Mouse (Mus musculus) Muller cell, postnatal 12 days (primary cell): ENCODE measurements around the gene Fam193a.

Experiments
- DNase-seq: peaks from one replicate; pipeline ENCODE4 v3.0.0-alpha.2; 2015; ENCODE audit errors: inconsistent ontology term

The Fam193a gene

GRCm38 (mm10) chr5:34369341-34370021 is at the start of gene Fam193a:
TSS of gene Fam193a (plus strand) at chr5:34369933.
- peak; percentile 98 for DNase-seq

GRCm38 (mm10) chr5:34321236-34321635 is 48.5 kb upstream of the Fam193a start:
- no peak for DNase-seq

GRCm38 (mm10) chr5:34325286-34325685 is 44.4 kb upstream of the Fam193a start:
- DNase-seq = no peak

- DNase-seq = peak; percentile 98
These were observed 43.5 kb upstream of the Fam193a start for GRCm38 (mm10) chr5:34326249-34326691.

- DNase-seq = peak; percentile 64
These were observed 42.7 kb upstream of the Fam193a start for GRCm38 (mm10) chr5:34326875-34327576.

GRCm38 (mm10) chr5:34330136-34330535 is 39.6 kb upstream of the Fam193a start:
- no peak for DNase-seq

GRCm38 (mm10) chr5:34334081-34334480 is 35.7 kb upstream of the Fam193a start:
- DNase-seq = no peak

- DNase-seq = no peak
These were observed 34.1 kb upstream of the Fam193a start for GRCm38 (mm10) chr5:34335539-34336096.

GRCm38 (mm10) chr5:34336097-34336774 is 33.5 kb upstream of the Fam193a start, which contains the start of gene Rnf4:
TSS of gene Rnf4 (plus strand) at chr5:34336289.
- DNase-seq = peak; percentile 99

GRCm38 (mm10) chr5:34336775-34337450 is 32.8 kb upstream of the Fam193a start:
- DNase-seq = peak; percentile 85

- DNase-seq = no peak
These were observed 29.5 kb upstream of the Fam193a start for GRCm38 (mm10) chr5:34340246-34340645.

GRCm38 (mm10) chr5:34352084-34352631 is 17.6 kb upstream of the Fam193a start:
- DNase-seq = no peak

- no peak for DNase-seq
These were observed 9.5 kb upstream of the Fam193a start for GRCm38 (mm10) chr5:34360261-34360660.

GRCm38 (mm10) chr5:34363115-34363514 is 6.6 kb upstream of the Fam193a start:
- no peak for DNase-seq

- peak; percentile 10 for DNase-seq
These were observed 1.0 kb upstream of the Fam193a start for GRCm38 (mm10) chr5:34368551-34369290.

- DNase-seq = peak; percentile 54
These were observed 490 bp downstream of the Fam193a start for GRCm38 (mm10) chr5:34370022-34370823.

GRCm38 (mm10) chr5:34370840-34371239 is 1.1 kb downstream of the Fam193a start:
- peak; percentile 22 for DNase-seq

- no peak for DNase-seq
These were observed 2.4 kb downstream of the Fam193a start for GRCm38 (mm10) chr5:34372141-34372540.

- DNase-seq = no peak
These were observed 2.8 kb downstream of the Fam193a start for GRCm38 (mm10) chr5:34372541-34372940.

GRCm38 (mm10) chr5:34378787-34379186 is 9.1 kb downstream of the Fam193a start:
- no peak for DNase-seq
